Mouse (Mus musculus) CD8-positive naive resting alpha-beta T cell, adult 2 months (primary cell): ENCODE measurements around the gene Cask.
"Not testable (repeated sequence)": the region's sequence is repeated elsewhere in the genome, so short reads cannot be mapped to it uniquely, and the experiment has no call there.

Experiments
- DNase-seq, 2 experiments: peaks; one replicate each; pipeline ENCODE4 v3.0.0; 2022; ENCODE audit warnings: low read depth in 2 of 2, low spot score in 2 of 2

Cask gene

GRCm38 (mm10) chrX:13851285-13851684 lies at the start of gene Cask:
Gene Cask, minus strand, starts transcription at chrX:13851367.
- DNase-seq, result no peak

GRCm38 (mm10) chrX:13889976-13890375 lies 38.8 kb upstream of the Cask start:
- no peak for DNase-seq

- no peak for DNase-seq
Measured at GRCm38 (mm10) chrX:13884348-13884747, 33.2 kb upstream of the Cask start.

GRCm38 (mm10) chrX:13881969-13882368 lies 30.8 kb upstream of the Cask start:
- no peak for DNase-seq

- DNase-seq, result no peak
Measured at GRCm38 (mm10) chrX:13860145-13860544, 9.0 kb upstream of the Cask start.

GRCm38 (mm10) chrX:13859051-13859450 lies 7.9 kb upstream of the Cask start:
- no peak for DNase-seq

- no peak for DNase-seq
Measured at GRCm38 (mm10) chrX:13848473-13848872, 2.7 kb downstream of the Cask start.

- DNase-seq, result peak; percentile 0 to 1
Measured at GRCm38 (mm10) chrX:13847502-13847851, 3.7 kb downstream of the Cask start.

GRCm38 (mm10) chrX:13846653-13847501 lies 4.3 kb downstream of the Cask start:
- peak; percentile 68 to 71 for DNase-seq

GRCm38 (mm10) chrX:13845858-13846652 lies 5.1 kb downstream of the Cask start:
- DNase-seq, result peak; percentile 3 to 4

GRCm38 (mm10) chrX:13845141-13845857 lies 5.9 kb downstream of the Cask start:
- peak; percentile 0 to 2 for DNase-seq

- no peak for DNase-seq
Measured at GRCm38 (mm10) chrX:13822792-13823191, 28.4 kb downstream of the Cask start.

GRCm38 (mm10) chrX:13798754-13799153 lies 52.4 kb downstream of the Cask start:
- DNase-seq, result no peak

GRCm38 (mm10) chrX:13765672-13766071 lies 85.5 kb downstream of the Cask start:
- no peak for DNase-seq

GRCm38 (mm10) chrX:13765024-13765423 lies 86.1 kb downstream of the Cask start:
- no peak for DNase-seq

GRCm38 (mm10) chrX:13757279-13758005 lies 93.7 kb downstream of the Cask start:
- no peak for DNase-seq

- no peak for DNase-seq
Measured at GRCm38 (mm10) chrX:13741110-13741509, 110.1 kb downstream of the Cask start.

GRCm38 (mm10) chrX:13730785-13731184 lies 120.4 kb downstream of the Cask start:
- not testable (repeated sequence) for DNase-seq

- no peak for DNase-seq
Measured at GRCm38 (mm10) chrX:13729835-13730480, 121.2 kb downstream of the Cask start.
